Mouse (Mus musculus) ES-Bruce4 (cell line): ENCODE results near the gene Celsr1.

Experiments
- CTCF ChIP-seq: IDR thresholded peaks from one replicate; pipeline ENCODE4 v1.8.1; 2011; ENCODE audit warnings: low read depth, low read length
- EP300 ChIP-seq: IDR thresholded peaks from 2 replicates; pipeline ENCODE4 v1.6.1; 2011; ENCODE audit warnings: low read depth, low read length; ENCODE audit not compliant: insufficient read depth
- POLR2A ChIP-seq: IDR thresholded peaks from one replicate; pipeline ENCODE4 v1.8.1; 2011; ENCODE audit warnings: low read length; ENCODE audit not compliant: insufficient read depth

- no peak for TF ChIP-seq POLR2A
- no peak for TF ChIP-seq CTCF
- no peak for TF ChIP-seq EP300
Observed at GRCm38 (mm10) chr15:85897113-85897512, 136.5 kb downstream of the Celsr1 start.
